Mouse (Mus musculus): ENCODE data around the gene Opa1. TPM values are rescaled to one million over a fixed set of nuclear protein-coding genes. Genes with fewer than 3 reads are reported as not detected.

The Opa1 gene
- polyA plus RNA-seq (2012; rRNA removed) (5.1 and 9.6 TPM in 2 replicates), polyA plus RNA-seq (2014; fragmentation: Nextera tagmentation; extraction: Ambion mirVana) (17.0 and 20.5 TPM in 2 replicates)

- peak; percentile 100 for ATAC-seq (ENCODE audit: insufficient read depth)
- TF ChIP-seq EP300 (IDR thresholded peaks at IDR 0.05; ENCODE audit: low read depth), result no peak
- no peak for TF ChIP-seq CTCF (IDR thresholded peaks at IDR 0.05; ENCODE audit: low read depth)
- peaks cover 3 to 4% of the 10 kb centered on the region in 2 experiments; a peak in 1 of 4 replicates for H3K4me1 ChIP-seq (replicated peaks; ENCODE audit: control insufficient read depth in 2 of 2, insufficient read depth in 2 of 2, low read length in 1 of 2)
- no peaks in the 10 kb centered on the region for H3K27me3 ChIP-seq (ENCODE audit: control insufficient read depth, insufficient read depth, low read length)
- H3K9me3 ChIP-seq (ENCODE audit: control insufficient read depth, low read length), result no peaks in the 10 kb centered on the region
- under 1% methylated on average over 39 of the region's 39 CpGs for WGBS (ENCODE audit: insufficient replicate concordance)
- no peak within 1 kb of the TSS for H3K27ac ChIP-seq
- peak within 1 kb of the TSS; percentile 78 for H3K4me2 ChIP-seq (ENCODE audit: low read depth)
- peak; percentile 85 to 92 (median 88) for DNase-seq (ENCODE audit: low read depth in 3 of 3, low spot score in 3 of 3)
- H3K36me3 ChIP-seq (replicated peaks; ENCODE audit: control insufficient read depth, insufficient read depth, low read depth), result no peaks in the 10 kb centered on the region
- peak within 1 kb of the TSS; percentile 94 for H3K9ac ChIP-seq (replicated peaks)
- H3K4me3 ChIP-seq (ENCODE audit: insufficient read depth in 1 of 2, low read depth in 2 of 2, low read length in 2 of 2), result peak within 1 kb of the TSS; percentile 84 to 95
Observed at GRCm38 (mm10) chr16:29579167-29579786, at the start of gene Opa1. Gene Opa1, plus strand, starts transcription at chr16:29579334.

- Histone ChIP-seq H3K9me3 (ENCODE audit: control insufficient read depth, low read length) (no peaks in the 10 kb centered on the region), H3K4me1 (replicated peaks; ENCODE audit: control insufficient read depth in 2 of 2, insufficient read depth in 2 of 2, low read length in 1 of 2) (no peaks in the 10 kb centered on the region), H3K4me3 (ENCODE audit: insufficient read depth in 1 of 2, low read depth in 2 of 2, low read length in 2 of 2) (no peak overlapping the region), H3K4me2 (ENCODE audit: low read depth) (no peak overlapping the region), H3K9ac (replicated peaks) (no peak overlapping the region), H3K27ac (no peak overlapping the region), H3K27me3 (ENCODE audit: control insufficient read depth, insufficient read depth, low read length) (no peaks in the 10 kb centered on the region), H3K36me3 (replicated peaks; ENCODE audit: control insufficient read depth, insufficient read depth, low read depth) (no peaks in the 10 kb centered on the region)
- TF ChIP-seq EP300 (IDR thresholded peaks at IDR 0.05; ENCODE audit: low read depth), result no peak
- no peak for TF ChIP-seq CTCF (IDR thresholded peaks at IDR 0.05; ENCODE audit: low read depth)
- DNase-seq (ENCODE audit: low read depth in 3 of 3, low spot score in 3 of 3) (no peak), ATAC-seq (ENCODE audit: insufficient read depth) (no peak)
- 40% methylated on average over 6 of the region's 6 CpGs for WGBS (ENCODE audit: insufficient replicate concordance)
Observed at GRCm38 (mm10) chr16:29533641-29534040, 45.5 kb upstream of the Opa1 start.

- H3K36me3 ChIP-seq (replicated peaks; ENCODE audit: control insufficient read depth, insufficient read depth, low read depth), result no peaks in the 10 kb centered on the region
- no peaks in the 10 kb centered on the region for H3K9me3 ChIP-seq (ENCODE audit: control insufficient read depth, low read length)
- H3K9ac ChIP-seq (replicated peaks), result no peak overlapping the region
- H3K27ac ChIP-seq, result no peak overlapping the region
- whole genome bisulfite sequencing (ENCODE audit: insufficient replicate concordance), result 64% methylated on average over 4 of the region's 4 CpGs
- DNase-seq (ENCODE audit: low read depth in 3 of 3, low spot score in 3 of 3), result no peak
- H3K4me2 ChIP-seq (ENCODE audit: low read depth), result no peak overlapping the region
- ATAC-seq (ENCODE audit: insufficient read depth), result no peak
- no peaks in the 10 kb centered on the region for H3K4me1 ChIP-seq (replicated peaks; ENCODE audit: control insufficient read depth in 2 of 2, insufficient read depth in 2 of 2, low read length in 1 of 2)
- TF ChIP-seq EP300 (IDR thresholded peaks at IDR 0.05; ENCODE audit: low read depth) (no peak), CTCF (IDR thresholded peaks at IDR 0.05; ENCODE audit: low read depth) (no peak)
- H3K27me3 ChIP-seq (ENCODE audit: control insufficient read depth, insufficient read depth, low read length), result no peaks in the 10 kb centered on the region
- no peak overlapping the region for H3K4me3 ChIP-seq (ENCODE audit: insufficient read depth in 1 of 2, low read depth in 2 of 2, low read length in 2 of 2)
Observed at GRCm38 (mm10) chr16:29535866-29536265, 43.3 kb upstream of the Opa1 start.

- H3K4me1 ChIP-seq (replicated peaks; ENCODE audit: control insufficient read depth in 2 of 2, insufficient read depth in 2 of 2, low read length in 1 of 2), result no peaks in the 10 kb centered on the region
- H3K4me2 ChIP-seq (ENCODE audit: low read depth), result no peak overlapping the region
- WGBS (ENCODE audit: insufficient replicate concordance), result 69% methylated on average over 15 of the region's 15 CpGs
- H3K27ac ChIP-seq, result no peak overlapping the region
- H3K9ac ChIP-seq (replicated peaks), result no peak overlapping the region
- no peak for ATAC-seq (ENCODE audit: insufficient read depth)
- H3K27me3 ChIP-seq (ENCODE audit: control insufficient read depth, insufficient read depth, low read length), result no peaks in the 10 kb centered on the region
- H3K36me3 ChIP-seq (replicated peaks; ENCODE audit: control insufficient read depth, insufficient read depth, low read depth), result no peaks in the 10 kb centered on the region
- H3K4me3 ChIP-seq (ENCODE audit: insufficient read depth in 1 of 2, low read depth in 2 of 2, low read length in 2 of 2), result no peak overlapping the region
- TF ChIP-seq EP300 (IDR thresholded peaks at IDR 0.05; ENCODE audit: low read depth) (no peak), CTCF (IDR thresholded peaks at IDR 0.05; ENCODE audit: low read depth) (no peak)
- no peak for DNase-seq (ENCODE audit: low read depth in 3 of 3, low spot score in 3 of 3)
- H3K9me3 ChIP-seq (ENCODE audit: control insufficient read depth, low read length), result no peaks in the 10 kb centered on the region
Observed at GRCm38 (mm10) chr16:29536411-29537204, 42.5 kb upstream of the Opa1 start.

- H3K4me3 ChIP-seq (ENCODE audit: insufficient read depth in 1 of 2, low read depth in 2 of 2, low read length in 2 of 2), result no peak overlapping the region
- no peak for ATAC-seq (ENCODE audit: insufficient read depth)
Observed at GRCm38 (mm10) chr16:29539906-29540305, 39.2 kb upstream of the Opa1 start.

More at GRCm38 (mm10) chr16:29539906-29540305, 39.2 kb upstream of the Opa1 start:
- no peak overlapping the region for H3K9ac ChIP-seq (replicated peaks)
- no peaks in the 10 kb centered on the region for H3K27me3 ChIP-seq (ENCODE audit: control insufficient read depth, insufficient read depth, low read length)
- H3K27ac ChIP-seq, result no peak overlapping the region
- H3K36me3 ChIP-seq (replicated peaks; ENCODE audit: control insufficient read depth, insufficient read depth, low read depth), result no peaks in the 10 kb centered on the region
- H3K4me1 ChIP-seq (replicated peaks; ENCODE audit: control insufficient read depth in 2 of 2, insufficient read depth in 2 of 2, low read length in 1 of 2), result no peaks in the 10 kb centered on the region
- TF ChIP-seq EP300 (IDR thresholded peaks at IDR 0.05; ENCODE audit: low read depth), result no peak
- TF ChIP-seq CTCF (IDR thresholded peaks at IDR 0.05; ENCODE audit: low read depth), result no peak
- DNase-seq (ENCODE audit: low read depth in 3 of 3, low spot score in 3 of 3), result no peak
- no peaks in the 10 kb centered on the region for H3K9me3 ChIP-seq (ENCODE audit: control insufficient read depth, low read length)
- no peak overlapping the region for H3K4me2 ChIP-seq (ENCODE audit: low read depth)
